Mouse (Mus musculus) granulocyte monocyte progenitor cell, adult 5-6 weeks (primary cell): ENCODE data around the gene 1700001F09Rik. TPM values are rescaled to one million over a fixed set of nuclear protein-coding genes. Genes with fewer than 3 reads are reported as not detected.
"Not testable (repeated sequence)": the region's sequence is repeated elsewhere in the genome, so short reads cannot be mapped to it uniquely, and the experiment has no call there.

Source experiments
- ATAC-seq: replicated peaks from 2 replicates; pipeline ENCODE4 v1.8.0; 2016; ENCODE audit warnings: mild to moderate bottlenecking, moderate TSS enrichment, inconsistent platforms; ENCODE audit not compliant: poor library complexity, severe bottlenecking
- total RNA-seq, 2 experiments: library from RNA; stranded (forward) in 1 of 2; stranded (reverse) in 1 of 2; fragments of 200-712, 200-1000 nt in 1 of 2; fragments of >200 nt in 1 of 2; fragmentation: Nextera tagmentation in 1 of 2; gene quantifications; 2 replicates each; pipeline ENCODE4 v1.2.3; 2014 to 2017

1700001F09Rik gene
- total RNA-seq (2014; fragmentation: Nextera tagmentation) (not detected in 2 replicates), total RNA-seq (2017) (not detected in 2 replicates)

GRCm38 (mm10) chr14:43347711-43348110, at the start of gene 1700001F09Rik:
Gene 1700001F09Rik (minus strand): TSS chr14:43347811.
- not testable (repeated sequence) for ATAC-seq

GRCm38 (mm10) chr14:43361713-43362112, 14.1 kb upstream of the 1700001F09Rik start:
- not testable (repeated sequence) for ATAC-seq

- ATAC-seq, result not testable (repeated sequence)
Observed at GRCm38 (mm10) chr14:43359246-43359645, 11.6 kb upstream of the 1700001F09Rik start.

GRCm38 (mm10) chr14:43357496-43357895, 9.9 kb upstream of the 1700001F09Rik start:
- not testable (repeated sequence) for ATAC-seq

GRCm38 (mm10) chr14:43352944-43353343, 5.3 kb upstream of the 1700001F09Rik start:
- not testable (repeated sequence) for ATAC-seq

GRCm38 (mm10) chr14:43337646-43338045, 10.0 kb downstream of the 1700001F09Rik start:
- ATAC-seq, result not testable (repeated sequence)

GRCm38 (mm10) chr14:43331362-43331880, 16.2 kb downstream of the 1700001F09Rik start:
- ATAC-seq, result not testable (repeated sequence)

GRCm38 (mm10) chr14:43328603-43329002, 19.0 kb downstream of the 1700001F09Rik start:
- not testable (repeated sequence) for ATAC-seq

- not testable (repeated sequence) for ATAC-seq
Observed at GRCm38 (mm10) chr14:43319516-43319915, 28.1 kb downstream of the 1700001F09Rik start.

GRCm38 (mm10) chr14:43293503-43293902, 54.1 kb downstream of the 1700001F09Rik start, which contains the start of gene Gm8127:
Gene Gm8127 (minus strand): TSS chr14:43293832.
- not testable (repeated sequence) for ATAC-seq

Other genes starting within 250 kb of the 1700001F09Rik start
- not detected in 2 replicates for gene Gm8104, start 247.2 kb downstream of the 1700001F09Rik start, total RNA-seq (2014; fragmentation: Nextera tagmentation)
- not detected in 2 replicates for gene Gm8104, start 247.2 kb downstream of the 1700001F09Rik start, total RNA-seq (2017)
- not detected in 2 replicates for gene Gm7233, start 167.9 kb downstream of the 1700001F09Rik start, total RNA-seq (2014; fragmentation: Nextera tagmentation)
- not detected in 2 replicates for gene Gm7233, start 167.9 kb downstream of the 1700001F09Rik start, total RNA-seq (2017)
- not detected in 2 replicates for gene Gm8122, start 112.5 kb downstream of the 1700001F09Rik start, total RNA-seq (2014; fragmentation: Nextera tagmentation)
- gene Gm8122, start 112.5 kb downstream of the 1700001F09Rik start, total RNA-seq (2017), result not detected in 2 replicates
- not detected in 2 replicates for gene Gm8126, start 89.2 kb downstream of the 1700001F09Rik start, total RNA-seq (2014; fragmentation: Nextera tagmentation)
- gene Gm8126, start 89.2 kb downstream of the 1700001F09Rik start, total RNA-seq (2017), result not detected in 2 replicates
- not detected in 2 replicates for gene Gm9732, start 72.8 kb downstream of the 1700001F09Rik start, total RNA-seq (2014; fragmentation: Nextera tagmentation)
- not detected in 2 replicates for gene Gm9732, start 72.8 kb downstream of the 1700001F09Rik start, total RNA-seq (2017)
- not detected in 2 replicates for gene Gm8127, start 54.0 kb downstream of the 1700001F09Rik start, total RNA-seq (2014; fragmentation: Nextera tagmentation)
- not detected in 2 replicates for gene Gm8127, start 54.0 kb downstream of the 1700001F09Rik start, total RNA-seq (2017)
- gene Gm8138, start 68.5 kb upstream of the 1700001F09Rik start, total RNA-seq (2014; fragmentation: Nextera tagmentation), result not detected in 2 replicates
- gene Gm8138, start 68.5 kb upstream of the 1700001F09Rik start, total RNA-seq (2017), result not detected in 2 replicates
- gene Gm5799, start 195.8 kb upstream of the 1700001F09Rik start, total RNA-seq (2014; fragmentation: Nextera tagmentation), result not detected in 2 replicates
- gene Gm5799, start 195.8 kb upstream of the 1700001F09Rik start, total RNA-seq (2017), result not detected in 2 replicates
- not detected in 2 replicates for gene Gm17654, start 231.3 kb upstream of the 1700001F09Rik start, total RNA-seq (2014; fragmentation: Nextera tagmentation)
- not detected in 2 replicates for gene Gm17654, start 231.3 kb upstream of the 1700001F09Rik start, total RNA-seq (2017)